In the genomic region with DNA sequence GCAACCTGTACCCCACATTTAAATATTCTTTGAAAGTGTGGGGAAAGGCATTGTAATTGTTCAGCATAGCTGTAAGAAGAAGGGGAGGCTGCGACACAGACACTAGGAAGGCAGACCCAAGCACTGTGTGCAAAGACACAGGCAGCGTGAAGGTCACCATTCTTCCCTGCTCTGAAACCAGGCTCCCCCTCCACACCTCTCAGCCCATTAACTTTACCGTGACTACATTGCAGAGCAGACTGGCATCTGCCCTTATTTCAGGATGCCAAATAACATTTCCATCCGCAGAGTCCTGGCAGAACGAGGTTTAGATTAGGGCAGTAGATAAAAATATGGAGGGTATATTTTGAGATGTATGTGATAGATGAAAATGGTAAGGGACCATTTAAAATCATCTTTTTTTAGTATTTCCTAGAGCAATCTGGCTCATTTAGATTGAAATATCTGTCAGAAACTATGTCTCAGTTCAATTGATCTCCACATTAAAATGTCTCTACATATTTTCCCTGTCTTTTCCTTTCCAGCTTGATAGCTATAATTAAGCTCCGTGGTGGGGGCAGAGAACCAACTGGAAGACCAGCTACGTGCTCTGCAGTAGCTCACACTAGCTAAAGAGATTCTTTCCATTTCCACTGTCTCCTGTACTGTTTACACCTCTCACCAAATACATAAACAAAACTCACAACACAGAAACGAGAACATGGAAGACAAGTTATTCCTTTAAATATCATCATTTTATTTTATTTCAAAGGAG, we compare ENCODE assay signal across 17 mouse cellular contexts.
DNase-seq lines count a peak whose midpoint lies in the region; ATAC-seq and TF ChIP-seq lines count a peak whose summit lies in the region.
"Had no signal": no experiment of that assay in that cellular context is flagged by ENCODE, and none has a peak within 500 bp of the region (broad histone marks: within the 10 kb centered on the region; RNA-seq: fewer than 3 reads in every experiment).

No protein-coding gene starts in this region.

- H3K27ac ChIP-seq in intestine, postnatal 0 days (ENCODE audit: low read depth, low read length) = no peak overlapping the region
- H3K27ac ChIP-seq: heart, embryonic 13.5 days; limb, embryonic 15.5 days; stomach, embryonic 15.5 days had no signal

- no peak overlapping the region for H3K4me2 ChIP-seq in intestine, postnatal 0 days (replicated peaks; ENCODE audit: low read depth)
- H3K4me2 ChIP-seq: heart, embryonic 13.5 days; limb, embryonic 15.5 days; stomach, embryonic 15.5 days had no signal

- intact Hi-C loops in heart, postnatal 36 days (cut with DNase I) = no loop called here

- ATAC-seq in frontal cortex, adult (ENCODE audit: low TSS enrichment) = peak; percentile 65; the same call in 1 of the 2 replicates
- no peak for ATAC-seq in intestine, postnatal 0 days
- ATAC-seq: forebrain, embryonic 14.5 days had no signal

- no peak overlapping the region for H3K4me3 ChIP-seq in intestine, postnatal 0 days (ENCODE audit: low read depth, low read length)
- H3K4me3 ChIP-seq: heart, embryonic 13.5 days; limb, embryonic 15.5 days; stomach, embryonic 15.5 days had no signal

- WGBS in intestine, postnatal 0 days = 72% methylated on average over 8 of the region's 8 CpGs

- no peaks in the 10 kb centered on the region for H3K27me3 ChIP-seq in intestine, postnatal 0 days (replicated peaks; ENCODE audit: control insufficient read depth, insufficient read depth, low read length)
- H3K27me3 ChIP-seq: heart, embryonic 13.5 days; limb, embryonic 15.5 days; stomach, embryonic 15.5 days had no signal

- no peak for TF ChIP-seq CTCF in intestine, postnatal 0 days (IDR thresholded peaks at IDR 0.05; ENCODE audit: low read depth)

- no peak for DNase-seq in frontal cortex, postnatal 10 days (ENCODE audit: low spot score in 2 of 2)
- DNase-seq in cerebellum, adult 18-20 months = peak; percentile 51 to 57
- DNase-seq in cerebellum, postnatal 36 days = peak; percentile 31 to 36
- DNase-seq in mesoderm, embryonic 11.5 days (ENCODE audit: low read depth, low spot score) = peak; percentile 15
- DNase-seq in heart, postnatal 36 days = no peak
- DNase-seq in heart, postnatal 4 days = no peak
- DNase-seq: adrenal gland, adult 8-10 months; kidney, adult 9 months; kidney, postnatal 36 days; lung, postnatal 14 days; right cerebral cortex, adult 18-20 months had no signal

- H3K36me3 ChIP-seq in intestine, postnatal 0 days (ENCODE audit: control insufficient read depth, insufficient read depth) = no peaks in the 10 kb centered on the region
- H3K36me3 ChIP-seq: heart, embryonic 13.5 days; limb, embryonic 15.5 days; stomach, embryonic 15.5 days had no signal

- no peak overlapping the region for H3K9ac ChIP-seq in intestine, postnatal 0 days (ENCODE audit: low read depth, low read length)
- H3K9ac ChIP-seq: heart, embryonic 13.5 days; limb, embryonic 15.5 days; stomach, embryonic 15.5 days had no signal

- no peaks in the 10 kb centered on the region for H3K9me3 ChIP-seq in intestine, postnatal 0 days (ENCODE audit: control insufficient read depth)
- H3K9me3 ChIP-seq: heart, embryonic 13.5 days; limb, embryonic 15.5 days; stomach, embryonic 15.5 days had no signal

- no peaks in the 10 kb centered on the region for H3K4me1 ChIP-seq in intestine, postnatal 0 days (replicated peaks; ENCODE audit: control insufficient read depth, insufficient read depth, low read length)
- H3K4me1 ChIP-seq: heart, embryonic 13.5 days; limb, embryonic 15.5 days; stomach, embryonic 15.5 days had no signal

Comparison
In these comparisons a context has a peak if more than half of its experiments do, and no peak if none do; other contexts are left out.
1. DNase-seq: peak in cerebellum, adult 18-20 months (2 of 2), cerebellum, postnatal 36 days (2 of 2) and mesoderm, embryonic 11.5 days (single experiment); none in frontal cortex, postnatal 10 days (0 of 2), heart, postnatal 36 days (0 of 2) and heart, postnatal 4 days (single experiment).